10 mouse cellular contexts compared by ENCODE assay signal in genomic region chr10:22142194-22142593, GRCm38 (mm10). TPM values are rescaled to one million over a fixed set of nuclear protein-coding genes. Genes with fewer than 3 reads are reported as not detected.
DNase-seq lines count a peak whose midpoint lies in the region; ATAC-seq and TF ChIP-seq lines count a peak whose summit lies in the region.
"Not testable (repeated sequence)": the region's sequence is repeated elsewhere in the genome, so short reads cannot be mapped to it uniquely, and the experiment has no call there.
"Had no signal": no experiment of that assay in that cellular context is flagged by ENCODE, and none has a peak within 500 bp of the region (broad histone marks: within the 10 kb centered on the region; RNA-seq: fewer than 3 reads in every experiment).

No protein-coding gene starts in this region.

- not testable (repeated sequence) for TF ChIP-seq CTCF in Patski (IDR thresholded peaks at IDR 0.05); hindbrain, postnatal 0 days (IDR thresholded peaks at IDR 0.05; ENCODE audit: low read depth)

- not testable (repeated sequence) for H3K4me1 ChIP-seq in hindbrain, postnatal 0 days (ENCODE audit: insufficient read depth, low read length); limb, embryonic 11.5 days (ENCODE audit: control insufficient read depth, insufficient read depth, low read length); midbrain, embryonic 11.5 days (ENCODE audit: control insufficient read depth, insufficient read depth, low read length)

- not testable (repeated sequence) for H3K36me3 ChIP-seq in hindbrain, postnatal 0 days (ENCODE audit: insufficient read depth, low read length); limb, embryonic 11.5 days (ENCODE audit: control insufficient read depth, insufficient read depth, low read length); midbrain, embryonic 11.5 days (ENCODE audit: control insufficient read depth, insufficient read depth, low read length)

- POLR2A ChIA-PET in Patski (lab: Charles Lee) = not testable (repeated sequence)

- 87% methylated on average over 1 of the region's 1 CpGs for WGBS in hindbrain, postnatal 0 days
- 90% methylated on average over 1 of the region's 1 CpGs for WGBS in limb, embryonic 11.5 days
- 88% methylated on average over 1 of the region's 1 CpGs for WGBS in midbrain, embryonic 11.5 days

- CTCF ChIA-PET in Patski (lab: Charles Lee) = not testable (repeated sequence)

- not testable (repeated sequence) for H3K9me3 ChIP-seq in hindbrain, postnatal 0 days (ENCODE audit: low read length); limb, embryonic 11.5 days (ENCODE audit: control insufficient read depth, low read length); midbrain, embryonic 11.5 days (ENCODE audit: control insufficient read depth, low read length)

- in situ Hi-C loops in Patski (cut with MboI; ENCODE audit: low pct_unique_long_range_greater_than_20kb) = loop anchor here (10.0 kb wide), 1 partner anchor 67 kb away; no protein-coding TSS in a partner anchor

- H3K9ac ChIP-seq in hindbrain, postnatal 0 days (replicated peaks; ENCODE audit: low read length); limb, embryonic 11.5 days (ENCODE audit: low read length); midbrain, embryonic 11.5 days (ENCODE audit: low read length): not testable (repeated sequence)

- not testable (repeated sequence) for H3K4me2 ChIP-seq in hindbrain, postnatal 0 days (ENCODE audit: low read depth, low read length); limb, embryonic 11.5 days (ENCODE audit: low read depth, severe bottlenecking); midbrain, embryonic 11.5 days

- not testable (repeated sequence) for H3K4me3 ChIP-seq in hindbrain, postnatal 0 days (ENCODE audit: low read length); limb, embryonic 11.5 days (ENCODE audit: low read depth, low read length); midbrain, embryonic 11.5 days (ENCODE audit: low read depth, low read length)

- DNase-seq in 416B (ENCODE audit: low read depth) (peak; percentile 85), Patski (ENCODE audit: low read depth, low spot score) (peak; percentile 30)
- DNase-seq in embryo, embryonic 10 days (ENCODE audit: low spot score) = peak; percentile 77
- DNase-seq in forelimb bud, embryonic 11.5 days (ENCODE audit: low read depth, low spot score) = peak; percentile 91
- peak; percentile 67 for DNase-seq in hindbrain, postnatal 0 days (ENCODE audit: low spot score)
- peak; percentile 82 for DNase-seq in limb, embryonic 11.5 days (ENCODE audit: low spot score)
- DNase-seq in midbrain, embryonic 11.5 days (ENCODE audit: low spot score, missing footprints) = peak; percentile 98
- DNase-seq in telencephalon, adult 2 months (ENCODE audit: low read depth, low spot score) = peak; percentile 43

- H3K27me3 ChIP-seq in Patski; hindbrain, postnatal 0 days (ENCODE audit: insufficient read depth, low read length); limb, embryonic 11.5 days (ENCODE audit: control insufficient read depth, insufficient read depth, low read length); midbrain, embryonic 11.5 days (ENCODE audit: control insufficient read depth, insufficient read depth, low read length): not testable (repeated sequence)

- H3K27ac ChIP-seq in hindbrain, postnatal 0 days; limb, embryonic 11.5 days (replicated peaks; ENCODE audit: low read depth, low read length); midbrain, embryonic 11.5 days (ENCODE audit: low read depth, low read length): not testable (repeated sequence)

- not testable (repeated sequence) for ATAC-seq in Patski; hindbrain, postnatal 0 days; limb, embryonic 11.5 days (ENCODE audit: insufficient number of reproducible peaks, low FRiP score, low TSS enrichment, low read depth); midbrain, embryonic 11.5 days (ENCODE audit: low FRiP score)

RNA-seq across cellular contexts. Expression of gene E030030I06Rik, which starts 6.9 kb away (rescaled TPM):
- polyA plus RNA-seq in Patski (2021) = 9.3 TPM
- total RNA-seq in hindbrain, postnatal 0 days (2014; rRNA removed) = 5.5 TPM in 1 of 2 replicates, not detected in the other
- 2.4 and 4.2 TPM in 2 replicates for polyA plus RNA-seq in hindbrain, postnatal 0 days (2015; fragmentation: Nextera tagmentation; extraction: Ambion mirVana)
- 16.5 and 17.0 TPM in 2 replicates for polyA plus RNA-seq in limb, embryonic 11.5 days (2014; fragmentation: Nextera tagmentation; extraction: Ambion mirVana)
- 24.8 and 29.2 TPM in 2 replicates for polyA plus RNA-seq in midbrain, embryonic 11.5 days (2014; fragmentation: Nextera tagmentation; extraction: Ambion mirVana)

RNA-seq across cellular contexts. Expression of gene Raet1e, which starts 16.2 kb away (rescaled TPM):
- polyA plus RNA-seq in Patski (2021) = 2.1 TPM
- total RNA-seq in hindbrain, postnatal 0 days (2014; rRNA removed) = 0.26 TPM in 1 of 2 replicates, not detected in the other
- 0.28 and 0.48 TPM in 2 replicates for polyA plus RNA-seq in hindbrain, postnatal 0 days (2015; fragmentation: Nextera tagmentation; extraction: Ambion mirVana)
- polyA plus RNA-seq in limb, embryonic 11.5 days (2014; fragmentation: Nextera tagmentation; extraction: Ambion mirVana) = 13.6 and 14.3 TPM in 2 replicates
- polyA plus RNA-seq in midbrain, embryonic 11.5 days (2014; fragmentation: Nextera tagmentation; extraction: Ambion mirVana) = 18.1 and 18.4 TPM in 2 replicates
- total RNA-seq: heart, adult 2 months had no signal

RNA-seq across cellular contexts. Expression of gene H60b, which starts 16.2 kb away (rescaled TPM):
- polyA plus RNA-seq in Patski (2021) = 9.9 TPM
- not detected in 2 replicates for total RNA-seq in hindbrain, postnatal 0 days (2014; rRNA removed)
- 0.44 and 0.64 TPM in 2 replicates for polyA plus RNA-seq in hindbrain, postnatal 0 days (2015; fragmentation: Nextera tagmentation; extraction: Ambion mirVana)
- 0.18 and 0.23 TPM in 2 replicates for polyA plus RNA-seq in limb, embryonic 11.5 days (2014; fragmentation: Nextera tagmentation; extraction: Ambion mirVana)
- 1.00 and 1.0 TPM in 2 replicates for polyA plus RNA-seq in midbrain, embryonic 11.5 days (2014; fragmentation: Nextera tagmentation; extraction: Ambion mirVana)
- total RNA-seq: heart, adult 2 months; megakaryocyte, adult 5-6 weeks had no signal
- polyA plus RNA-seq: heart, adult 2 months had no signal

Comparison
In these comparisons a context has a peak if more than half of its experiments do, and no peak if none do; other contexts are left out.
1. DNase-seq: peak in every context shown above with its lines; median percentile 98 in midbrain, embryonic 11.5 days; 91 in forelimb bud, embryonic 11.5 days; 85 in 416B; 82 in limb, embryonic 11.5 days; 77 in embryo, embryonic 10 days; 67 in hindbrain, postnatal 0 days; 43 in telencephalon, adult 2 months; 30 in Patski.